12 mouse cellular contexts compared by ENCODE assay signal in the genomic region with DNA sequence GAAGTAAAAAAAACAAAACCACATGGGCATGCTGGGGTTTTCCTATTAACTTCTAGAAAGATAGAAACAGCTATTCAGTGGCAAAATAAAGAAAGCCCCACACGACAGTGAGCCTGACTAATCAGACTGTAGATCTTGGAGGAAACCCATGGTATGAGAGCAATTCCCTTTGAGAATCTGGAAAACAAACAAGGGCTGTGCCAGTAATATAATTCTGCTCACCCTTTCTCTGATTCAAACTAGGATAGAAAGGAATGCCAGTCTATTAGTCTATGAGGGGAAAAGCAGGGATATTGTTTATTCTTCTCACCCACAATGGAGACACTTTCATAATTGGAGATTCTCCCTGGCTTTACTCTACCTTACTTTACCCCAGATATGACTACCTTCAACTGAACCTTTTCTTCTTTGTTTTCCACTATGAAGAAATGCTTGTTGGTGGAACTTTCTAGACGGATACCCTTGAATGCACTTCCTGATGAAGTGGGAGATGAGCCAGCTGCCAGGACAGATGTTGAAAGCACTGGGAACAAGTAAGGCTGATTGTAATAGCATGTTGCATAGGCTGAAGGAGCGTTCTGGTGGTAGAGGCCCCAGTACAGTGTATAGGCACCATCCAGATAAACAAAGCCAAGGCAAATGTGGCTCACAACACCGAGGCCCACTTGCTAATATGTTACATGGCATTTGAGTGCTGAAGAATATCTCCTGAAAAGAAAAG.
"Had no signal": no experiment of that assay in that cellular context is flagged by ENCODE, and none has a peak within 500 bp of the region (broad histone marks: within the 10 kb centered on the region; RNA-seq: fewer than 3 reads in every experiment).

No protein-coding gene starts in this region.

- DNase-seq: left cerebral cortex, postnatal 4 days; lung, adult 2 months; retina, postnatal 1 day; right cerebral cortex, postnatal 4 days; thymus, adult 2 months; thymus, postnatal 25 days had no signal

- H3K9ac ChIP-seq: limb, embryonic 13.5 days; liver, embryonic 14.5 days; midbrain, embryonic 15.5 days; neural tube, embryonic 13.5 days; stomach, embryonic 15.5 days had no signal

- H3K9me3 ChIP-seq: limb, embryonic 13.5 days; midbrain, embryonic 10.5 days; midbrain, embryonic 15.5 days; neural tube, embryonic 13.5 days; stomach, embryonic 15.5 days had no signal

- H3K36me3 ChIP-seq: limb, embryonic 13.5 days; midbrain, embryonic 10.5 days; midbrain, embryonic 15.5 days; neural tube, embryonic 13.5 days; stomach, embryonic 15.5 days had no signal

- ATAC-seq: midbrain, embryonic 15.5 days had no signal

- H3K4me3 ChIP-seq: limb, embryonic 13.5 days; midbrain, embryonic 10.5 days; midbrain, embryonic 15.5 days; neural tube, embryonic 13.5 days; stomach, embryonic 15.5 days had no signal

- H3K4me2 ChIP-seq: limb, embryonic 13.5 days; midbrain, embryonic 15.5 days; neural tube, embryonic 13.5 days; stomach, embryonic 15.5 days had no signal

- H3K4me1 ChIP-seq: limb, embryonic 13.5 days; midbrain, embryonic 10.5 days; midbrain, embryonic 15.5 days; neural tube, embryonic 13.5 days; stomach, embryonic 15.5 days had no signal

- H3K27ac ChIP-seq: limb, embryonic 13.5 days; liver, embryonic 14.5 days; midbrain, embryonic 10.5 days; midbrain, embryonic 15.5 days; neural tube, embryonic 13.5 days; stomach, embryonic 15.5 days had no signal

- H3K27me3 ChIP-seq: limb, embryonic 13.5 days; midbrain, embryonic 15.5 days; neural tube, embryonic 13.5 days; stomach, embryonic 15.5 days had no signal
